Mouse (Mus musculus) ES-Bruce4 (cell line): ENCODE results near the gene Ntn3.

Source experiments
- CTCF ChIP-seq: IDR thresholded peaks from one replicate; pipeline ENCODE4 v1.8.1; 2011; ENCODE audit warnings: low read depth, low read length
- EP300 ChIP-seq: IDR thresholded peaks from 2 replicates; pipeline ENCODE4 v1.6.1; 2011; ENCODE audit warnings: low read depth, low read length; ENCODE audit not compliant: insufficient read depth
- POLR2A ChIP-seq: IDR thresholded peaks from one replicate; pipeline ENCODE4 v1.8.1; 2011; ENCODE audit warnings: low read length; ENCODE audit not compliant: insufficient read depth

- TF ChIP-seq CTCF (no peak), POLR2A (peak; percentile 45), EP300 (0 out of 2 replicates have a peak, but pooled peaks have one; percentile 18)
Measured at GRCm38 (mm10) chr17:24220435-24221411, 11.4 kb upstream of the Ntn3 start, which contains the start of gene Tedc2.
